Mouse (Mus musculus): Measurements from ENCODE around the gene Alg14. TPM values are rescaled to one million over a fixed set of nuclear protein-coding genes. Genes with fewer than 3 reads are reported as not detected.

Gene Alg14
- polyA plus RNA-seq, 1 experiment from 2014 or later: 35.7 TPM

DNA sequence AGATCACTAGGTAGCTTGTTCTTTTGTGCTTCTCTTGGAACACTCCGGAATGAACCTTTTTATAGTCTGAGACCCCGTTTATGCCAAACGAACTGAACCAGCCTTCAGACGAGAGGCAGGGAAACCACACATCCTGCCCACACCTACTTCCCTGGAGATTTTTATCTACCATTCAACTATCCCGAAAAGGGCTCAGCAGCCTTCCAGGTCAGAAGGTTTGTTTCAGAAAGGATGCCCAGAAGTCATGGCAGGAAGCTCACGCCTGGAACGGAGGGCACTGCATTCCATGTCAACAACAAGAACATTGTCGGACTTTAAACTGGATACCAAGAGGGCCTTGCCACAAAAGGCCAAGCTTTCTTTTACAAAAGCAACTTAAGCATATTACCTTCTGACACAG lies 73.6 kb downstream of the Alg14 start:
- Histone ChIP-seq H3K27me3 (ENCODE audit: control insufficient read depth, insufficient read depth, low read length) (no peaks in the 10 kb centered on the region), H3K9ac (ENCODE audit: low read length) (no peak overlapping the region), H3K9me3 (ENCODE audit: control insufficient read depth, low read length) (no peaks in the 10 kb centered on the region), H3K4me3 (ENCODE audit: low read depth, low read length) (no peak overlapping the region), H3K4me2 (replicated peaks; ENCODE audit: low read depth) (no peak overlapping the region), H3K27ac (replicated peaks) (no peak overlapping the region), H3K4me1 (replicated peaks; ENCODE audit: control insufficient read depth, insufficient read depth) (no peaks in the 10 kb centered on the region), H3K36me3 (ENCODE audit: control insufficient read depth, insufficient read depth, low read length) (no peaks in the 10 kb centered on the region)
- no peak for ATAC-seq (ENCODE audit: low FRiP score, low TSS enrichment)
- DNase-seq (ENCODE audit: low spot score): no peak
- 70% methylated on average over 8 of the region's 8 CpGs for WGBS
- TF ChIP-seq CTCF (IDR thresholded peaks at IDR 0.05; ENCODE audit: low read depth): no peak
- no peak for TF ChIP-seq EP300 (optimal IDR thresholded peaks at IDR 0.05)

- Histone ChIP-seq H3K4me1 (replicated peaks; ENCODE audit: control insufficient read depth, insufficient read depth) (0 out of 2 replicates have a peak, but pooled peaks cover 3% of the 10 kb centered on the region), H3K27ac (replicated peaks) (no peak overlapping the region), H3K4me2 (replicated peaks; ENCODE audit: low read depth) (no peak overlapping the region), H3K27me3 (ENCODE audit: control insufficient read depth, insufficient read depth, low read length) (no peaks in the 10 kb centered on the region), H3K9ac (ENCODE audit: low read length) (no peak overlapping the region), H3K9me3 (ENCODE audit: control insufficient read depth, low read length) (no peaks in the 10 kb centered on the region), H3K36me3 (ENCODE audit: control insufficient read depth, insufficient read depth, low read length) (no peaks in the 10 kb centered on the region), H3K4me3 (ENCODE audit: low read depth, low read length) (no peak overlapping the region)
- no peak for TF ChIP-seq EP300 (optimal IDR thresholded peaks at IDR 0.05)
- no peak for TF ChIP-seq CTCF (IDR thresholded peaks at IDR 0.05; ENCODE audit: low read depth)
- no peak for ATAC-seq (ENCODE audit: low FRiP score, low TSS enrichment)
- DNase-seq (ENCODE audit: low spot score): no peak
- WGBS: 89% methylated on average over 4 of the region's 4 CpGs
Measured at GRCm38 (mm10) chr3:121368616-121369015, 77.0 kb downstream of the Alg14 start.

DNA sequence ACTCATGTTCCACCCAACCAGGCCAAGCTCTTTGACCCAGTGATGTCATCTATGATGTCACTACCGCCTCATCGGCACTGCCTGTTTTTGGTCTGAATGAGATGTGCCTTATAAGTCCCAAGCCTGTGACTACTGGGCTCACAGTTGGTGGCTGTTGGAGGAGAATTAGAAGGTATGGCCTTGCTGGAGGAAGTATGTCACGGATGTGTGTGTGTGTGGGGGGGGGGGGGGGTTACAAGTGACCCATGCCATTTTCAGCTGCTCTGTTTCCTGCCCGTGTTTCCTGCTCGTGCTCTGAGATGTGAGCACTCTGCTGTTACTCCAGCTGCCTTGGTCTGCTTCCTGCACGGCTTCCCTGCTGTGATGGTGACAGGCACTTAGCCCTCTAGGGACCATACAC lies 77.9 kb downstream of the Alg14 start:
- DNase-seq (ENCODE audit: low spot score) (no peak), ATAC-seq (ENCODE audit: low FRiP score, low TSS enrichment) (no peak)
- H3K4me3 ChIP-seq (ENCODE audit: low read depth, low read length): no peak overlapping the region
- H3K27me3 ChIP-seq (ENCODE audit: control insufficient read depth, insufficient read depth, low read length): no peaks in the 10 kb centered on the region
- 69% methylated on average over 6 of the region's 6 CpGs for WGBS
- no peaks in the 10 kb centered on the region for H3K9me3 ChIP-seq (ENCODE audit: control insufficient read depth, low read length)
- no peak overlapping the region for H3K4me2 ChIP-seq (replicated peaks; ENCODE audit: low read depth)
- 0 out of 2 replicates have a peak, but pooled peaks cover 3% of the 10 kb centered on the region for H3K4me1 ChIP-seq (replicated peaks; ENCODE audit: control insufficient read depth, insufficient read depth)
- H3K36me3 ChIP-seq (ENCODE audit: control insufficient read depth, insufficient read depth, low read length): no peaks in the 10 kb centered on the region
- TF ChIP-seq CTCF (IDR thresholded peaks at IDR 0.05; ENCODE audit: low read depth): no peak
- TF ChIP-seq EP300 (optimal IDR thresholded peaks at IDR 0.05): no peak
- H3K9ac ChIP-seq (ENCODE audit: low read length): no peak overlapping the region
- H3K27ac ChIP-seq (replicated peaks): no peak overlapping the region

DNA sequence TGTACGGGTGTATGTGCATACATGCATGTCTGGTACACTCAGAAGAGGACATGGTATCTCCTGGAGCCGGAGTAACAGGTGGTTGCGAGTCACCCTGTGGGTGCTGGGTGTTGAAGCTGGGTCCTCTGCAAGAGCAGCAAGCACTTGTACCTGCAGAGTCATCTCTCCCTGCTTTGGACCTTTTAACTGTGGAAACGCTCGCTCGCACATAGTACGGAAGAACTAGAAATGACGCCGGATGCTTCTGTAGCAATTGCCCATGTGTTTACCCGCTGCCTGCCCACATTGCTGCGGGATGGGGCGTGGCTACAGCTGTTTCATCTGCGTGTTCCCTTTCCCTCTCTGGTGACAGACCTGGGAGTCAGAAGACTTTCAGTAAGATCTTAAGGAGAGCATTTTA lies 78.7 kb downstream of the Alg14 start:
- DNase-seq (ENCODE audit: low spot score) (no peak), ATAC-seq (ENCODE audit: low FRiP score, low TSS enrichment) (no peak)
- Histone ChIP-seq H3K9ac (ENCODE audit: low read length) (no peak overlapping the region), H3K9me3 (ENCODE audit: control insufficient read depth, low read length) (no peaks in the 10 kb centered on the region), H3K27me3 (ENCODE audit: control insufficient read depth, insufficient read depth, low read length) (no peaks in the 10 kb centered on the region), H3K27ac (replicated peaks) (0 out of 2 replicates have a peak overlapping the region, but pooled peaks have one; percentile 8), H3K4me1 (replicated peaks; ENCODE audit: control insufficient read depth, insufficient read depth) (0 out of 2 replicates have a peak, but pooled peaks cover 3% of the 10 kb centered on the region), H3K36me3 (ENCODE audit: control insufficient read depth, insufficient read depth, low read length) (no peaks in the 10 kb centered on the region), H3K4me2 (replicated peaks; ENCODE audit: low read depth) (no peak overlapping the region), H3K4me3 (ENCODE audit: low read depth, low read length) (no peak overlapping the region)
- WGBS: 75% methylated on average over 13 of the region's 13 CpGs
- no peak for TF ChIP-seq CTCF (IDR thresholded peaks at IDR 0.05; ENCODE audit: low read depth)
- no peak for TF ChIP-seq EP300 (optimal IDR thresholded peaks at IDR 0.05)

DNA sequence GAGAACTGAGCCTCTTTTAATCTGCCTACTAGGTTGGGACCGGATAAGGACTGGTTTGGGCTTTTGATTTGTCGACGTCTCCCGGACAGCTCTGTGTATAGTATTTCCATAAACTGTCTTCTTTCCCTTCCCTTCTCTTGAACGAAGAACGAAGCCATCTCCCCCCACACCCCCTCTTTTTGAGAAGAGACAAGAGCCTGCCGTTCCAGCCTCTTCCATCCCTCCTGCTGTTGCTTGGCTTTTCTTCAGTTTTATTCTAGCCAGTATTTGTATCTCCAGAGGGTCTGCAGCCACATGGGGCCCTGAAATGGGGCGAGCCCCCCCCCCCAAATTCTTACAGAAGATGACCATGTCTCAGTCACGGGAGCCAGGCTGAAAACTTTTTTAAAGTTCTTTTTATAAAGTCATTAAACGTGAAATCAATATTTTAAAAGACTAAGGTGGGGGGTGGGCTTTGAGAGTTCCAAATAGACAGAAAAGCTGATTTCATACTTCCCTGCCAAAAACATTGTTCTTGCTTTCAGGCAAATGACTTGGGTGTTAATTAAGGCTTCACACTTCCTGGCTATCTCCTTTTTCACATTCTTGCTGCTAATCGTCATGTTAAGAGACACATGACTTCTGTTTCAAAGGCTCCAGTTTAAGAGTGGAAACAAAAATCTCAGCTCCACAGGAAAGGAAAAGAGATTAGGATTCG lies 79.4 kb downstream of the Alg14 start:
- Histone ChIP-seq H3K9ac (ENCODE audit: low read length) (no peak overlapping the region), H3K4me2 (replicated peaks; ENCODE audit: low read depth) (no peak overlapping the region), H3K9me3 (ENCODE audit: control insufficient read depth, low read length) (no peaks in the 10 kb centered on the region), H3K27me3 (ENCODE audit: control insufficient read depth, insufficient read depth, low read length) (no peaks in the 10 kb centered on the region), H3K4me3 (ENCODE audit: low read depth, low read length) (no peak overlapping the region), H3K27ac (replicated peaks) (0 out of 2 replicates have a peak overlapping the region, but pooled peaks have one; percentile 8), H3K36me3 (ENCODE audit: control insufficient read depth, insufficient read depth, low read length) (no peaks in the 10 kb centered on the region), H3K4me1 (replicated peaks; ENCODE audit: control insufficient read depth, insufficient read depth) (0 out of 2 replicates have a peak, but pooled peaks cover 3% of the 10 kb centered on the region)
- ATAC-seq (ENCODE audit: low FRiP score, low TSS enrichment): no peak
- no peak for DNase-seq (ENCODE audit: low spot score)
- TF ChIP-seq CTCF (IDR thresholded peaks at IDR 0.05; ENCODE audit: low read depth) (no peak), EP300 (optimal IDR thresholded peaks at IDR 0.05) (no peak)
- WGBS: 59% methylated on average over 12 of the region's 12 CpGs

DNA sequence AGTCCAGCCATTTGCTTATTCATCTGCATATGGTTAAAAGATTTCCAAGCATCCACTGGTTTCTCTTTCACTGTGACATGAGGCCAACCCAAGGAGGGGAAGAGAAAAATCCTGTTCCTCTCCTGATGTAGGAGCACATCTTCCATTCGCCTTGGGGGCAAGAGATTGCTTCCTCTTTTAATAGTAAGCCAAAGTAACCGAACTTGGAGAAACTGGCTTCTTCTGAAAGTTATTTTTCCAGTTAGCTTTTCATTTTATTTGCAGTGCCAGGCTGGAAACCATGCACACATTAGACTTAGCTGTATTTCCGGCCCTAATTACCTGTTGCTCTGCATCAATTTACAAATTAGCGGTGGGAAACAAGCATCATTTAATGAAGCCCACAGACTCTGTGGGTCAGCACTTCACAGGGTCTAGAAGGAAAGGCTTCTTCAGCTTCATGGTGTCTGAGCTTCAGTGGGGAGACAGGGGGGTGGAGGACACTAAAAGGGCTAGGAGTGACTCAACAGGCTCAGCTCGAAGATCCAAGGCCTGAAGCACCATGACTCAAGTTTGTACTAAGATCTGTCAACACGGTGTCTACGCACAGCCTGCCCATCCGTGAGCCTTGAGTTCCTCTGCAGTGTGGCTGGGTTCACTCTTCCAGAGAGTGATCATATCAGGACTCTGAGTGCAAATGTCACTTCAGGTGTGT lies 80.1 kb downstream of the Alg14 start:
- TF ChIP-seq EP300 (optimal IDR thresholded peaks at IDR 0.05) (no peak), CTCF (IDR thresholded peaks at IDR 0.05; ENCODE audit: low read depth) (no peak)
- no peaks in the 10 kb centered on the region for H3K27me3 ChIP-seq (ENCODE audit: control insufficient read depth, insufficient read depth, low read length)
- no peak overlapping the region for H3K4me2 ChIP-seq (replicated peaks; ENCODE audit: low read depth)
- H3K27ac ChIP-seq (replicated peaks): no peak overlapping the region
- no peaks in the 10 kb centered on the region for H3K9me3 ChIP-seq (ENCODE audit: control insufficient read depth, low read length)
- H3K4me1 ChIP-seq (replicated peaks; ENCODE audit: control insufficient read depth, insufficient read depth): 0 out of 2 replicates have a peak, but pooled peaks cover 3% of the 10 kb centered on the region
- no peak overlapping the region for H3K9ac ChIP-seq (ENCODE audit: low read length)
- no peak for DNase-seq (ENCODE audit: low spot score)
- H3K4me3 ChIP-seq (ENCODE audit: low read depth, low read length): no peak overlapping the region
- no peaks in the 10 kb centered on the region for H3K36me3 ChIP-seq (ENCODE audit: control insufficient read depth, insufficient read depth, low read length)
- WGBS: 75% methylated on average over 8 of the region's 8 CpGs
- ATAC-seq (ENCODE audit: low FRiP score, low TSS enrichment): no peak

All from stomach, postnatal 0 days (tissue).